Mouse (Mus musculus): ENCODE data around the gene Vnn1. TPM values are rescaled to one million over a fixed set of nuclear protein-coding genes. Genes with fewer than 3 reads are reported as not detected.

The Vnn1 gene
- polyA plus RNA-seq, 1 experiment, result not detected

GRCm38 (mm10) chr10:23949508-23950005 is 55.1 kb downstream of the Vnn1 start, which contains the start of gene Taar3:
TSS of gene Taar3 (plus strand) at chr10:23949558.
- Histone ChIP-seq H3K36me3 (ENCODE audit: control insufficient read depth, insufficient read depth) (no peaks in the 10 kb centered on the region), H3K27me3 (ENCODE audit: control insufficient read depth, insufficient read depth, insufficient read length) (peaks cover 8% of the 10 kb centered on the region), H3K79me2 (ENCODE audit: control insufficient read depth, insufficient read depth) (no peaks in the 10 kb centered on the region), H3ac (ENCODE audit: control insufficient read depth, insufficient read length) (no peak within 1 kb of the TSS), H3K4me2 (ENCODE audit: low read depth) (no peak within 1 kb of the TSS), H3K4me3 (no peak within 1 kb of the TSS)
- TF ChIP-seq POLR2AphosphoS2 (IDR thresholded peaks at IDR 0.05; ENCODE audit: insufficient read length, low read depth) (no peak), CEBPB (IDR thresholded peaks at IDR 0.05; ENCODE audit: insufficient read depth, poor library complexity, severe bottlenecking) (no peak), TCF3 (IDR thresholded peaks at IDR 0.05; ENCODE audit: insufficient read length, low read depth) (no peak), USF1 (IDR thresholded peaks at IDR 0.05; ENCODE audit: low read depth) (no peak), REST (IDR thresholded peaks at IDR 0.05; ENCODE audit: insufficient read depth, insufficient read length) (no peak), E2F4 (IDR thresholded peaks at IDR 0.05; ENCODE audit: insufficient read depth) (no peak), MYOG (IDR thresholded peaks at IDR 0.05; ENCODE audit: control insufficient read depth in 1 of 3, insufficient read depth in 1 of 3, insufficient read length in 2 of 3, low read depth in 2 of 3) (no peak), MYOD1 (IDR thresholded peaks at IDR 0.05; ENCODE audit: control insufficient read depth in 1 of 3, insufficient read length in 2 of 3, low read depth in 2 of 3) (no peak), POLR2A (IDR thresholded peaks at IDR 0.05; ENCODE audit: insufficient read length, low read depth) (no peak), MAX (IDR thresholded peaks at IDR 0.05; ENCODE audit: low read depth) (no peak), SRF (IDR thresholded peaks at IDR 0.05; ENCODE audit: control insufficient read depth, insufficient read length, low read depth) (no peak)

GRCm38 (mm10) chr10:23951714-23952113 is 57.2 kb downstream of the Vnn1 start:
- TF ChIP-seq SRF (IDR thresholded peaks at IDR 0.05; ENCODE audit: control insufficient read depth, insufficient read length, low read depth) (no peak), POLR2AphosphoS2 (IDR thresholded peaks at IDR 0.05; ENCODE audit: insufficient read length, low read depth) (no peak), MAX (IDR thresholded peaks at IDR 0.05; ENCODE audit: low read depth) (no peak), MYOD1 (IDR thresholded peaks at IDR 0.05; ENCODE audit: control insufficient read depth in 1 of 3, insufficient read length in 2 of 3, low read depth in 2 of 3) (no peak), REST (IDR thresholded peaks at IDR 0.05; ENCODE audit: insufficient read depth, insufficient read length) (no peak), MYOG (IDR thresholded peaks at IDR 0.05; ENCODE audit: control insufficient read depth in 1 of 3, insufficient read depth in 1 of 3, insufficient read length in 2 of 3, low read depth in 2 of 3) (no peak), TCF3 (IDR thresholded peaks at IDR 0.05; ENCODE audit: insufficient read length, low read depth) (no peak), E2F4 (IDR thresholded peaks at IDR 0.05; ENCODE audit: insufficient read depth) (no peak), POLR2A (IDR thresholded peaks at IDR 0.05; ENCODE audit: insufficient read length, low read depth) (no peak), CEBPB (IDR thresholded peaks at IDR 0.05; ENCODE audit: insufficient read depth, poor library complexity, severe bottlenecking) (no peak), TCF12 (IDR thresholded peaks at IDR 0.05; ENCODE audit: insufficient read depth, poor library complexity, severe bottlenecking) (no peak), USF1 (IDR thresholded peaks at IDR 0.05; ENCODE audit: low read depth) (no peak)
- Histone ChIP-seq H3K79me2 (ENCODE audit: control insufficient read depth, insufficient read depth) (no peaks in the 10 kb centered on the region), H3ac (ENCODE audit: control insufficient read depth, insufficient read length) (no peak overlapping the region), H3K36me3 (ENCODE audit: control insufficient read depth, insufficient read depth) (no peaks in the 10 kb centered on the region), H3K4me3 (no peak overlapping the region), H3K27me3 (ENCODE audit: control insufficient read depth, insufficient read depth, insufficient read length) (peaks cover 8% of the 10 kb centered on the region), H3K4me2 (ENCODE audit: low read depth) (no peak overlapping the region)

Other genes starting within 250 kb of the Vnn1 start
- gene Rps12, start 107.4 kb upstream of the Vnn1 start, polyA plus RNA-seq (2012; fragmentation: generic; extraction: Trizol), result 4,767 TPM
- gene Slc18b1, start 97.7 kb upstream of the Vnn1 start, polyA plus RNA-seq (2012; fragmentation: generic; extraction: Trizol), result 7.0 TPM
- not detected for gene Vnn3, start 43.2 kb upstream of the Vnn1 start, polyA plus RNA-seq (2012; fragmentation: generic; extraction: Trizol)
- not detected for gene Taar1, start 25.7 kb downstream of the Vnn1 start, polyA plus RNA-seq (2012; fragmentation: generic; extraction: Trizol)
- gene Taar2, start 43.9 kb downstream of the Vnn1 start, polyA plus RNA-seq (2012; fragmentation: generic; extraction: Trizol), result not detected
- gene Taar3, start 54.9 kb downstream of the Vnn1 start, polyA plus RNA-seq (2012; fragmentation: generic; extraction: Trizol), result not detected
- not detected for gene Taar4, start 65.8 kb downstream of the Vnn1 start, polyA plus RNA-seq (2012; fragmentation: generic; extraction: Trizol)
- gene Taar5, start 76.0 kb downstream of the Vnn1 start, polyA plus RNA-seq (2012; fragmentation: generic; extraction: Trizol), result not detected
- gene Taar6, start 91.0 kb downstream of the Vnn1 start, polyA plus RNA-seq (2012; fragmentation: generic; extraction: Trizol), result not detected
- not detected for gene Taar7a, start 98.8 kb downstream of the Vnn1 start, polyA plus RNA-seq (2012; fragmentation: generic; extraction: Trizol)
- not detected for gene Taar7b, start 105.3 kb downstream of the Vnn1 start, polyA plus RNA-seq (2012; fragmentation: generic; extraction: Trizol)
- gene Taar7d, start 132.5 kb downstream of the Vnn1 start, polyA plus RNA-seq (2012; fragmentation: generic; extraction: Trizol), result not detected
- not detected for gene Taar7e, start 142.9 kb downstream of the Vnn1 start, polyA plus RNA-seq (2012; fragmentation: generic; extraction: Trizol)
- not detected for gene Taar7f, start 154.8 kb downstream of the Vnn1 start, polyA plus RNA-seq (2012; fragmentation: generic; extraction: Trizol)
- not detected for gene Taar8a, start 181.8 kb downstream of the Vnn1 start, polyA plus RNA-seq (2012; fragmentation: generic; extraction: Trizol)
- not detected for gene Taar8b, start 197.6 kb downstream of the Vnn1 start, polyA plus RNA-seq (2012; fragmentation: generic; extraction: Trizol)
- gene Taar8c, start 207.2 kb downstream of the Vnn1 start, polyA plus RNA-seq (2012; fragmentation: generic; extraction: Trizol), result not detected
- not detected for gene Taar9, start 214.8 kb downstream of the Vnn1 start, polyA plus RNA-seq (2012; fragmentation: generic; extraction: Trizol)